Mouse (Mus musculus): ENCODE data around the gene Olfr11. TPM values are rescaled to one million over a fixed set of nuclear protein-coding genes. Genes with fewer than 3 reads are reported as not detected.

Gene Olfr11
- not detected for total RNA-seq (2021)
- not detected in 2 replicates for polyA plus RNA-seq (2012; rRNA removed)
- long read RNA-seq, result 0 reads

GRCm38 (mm10) chr13:21642418-21642817 is at the start of gene Olfr11:
Olfr11 (minus strand) TSS chr13:21642518.
- no peak for DNase-seq
- Histone ChIP-seq H3K79me2 (replicated peaks; ENCODE audit: control insufficient read depth, insufficient read depth, low read length) (no peaks in the 10 kb centered on the region), H3K36me3 (ENCODE audit: control insufficient read depth, insufficient read depth, low read length) (no peaks in the 10 kb centered on the region), H3K27me3 (ENCODE audit: control insufficient read depth, insufficient read depth, low read length) (no peaks in the 10 kb centered on the region), H3K4me3 (no peak within 1 kb of the TSS), H3K9ac (ENCODE audit: low read depth, low read length) (no peak within 1 kb of the TSS), H3K27ac (no peak within 1 kb of the TSS), H3K4me1 (ENCODE audit: control insufficient read depth, insufficient read depth, low read length) (no peaks in the 10 kb centered on the region)
- intact Hi-C loops (cut with DNase I), result no loop called here
- TF ChIP-seq CTCF (IDR thresholded peaks at IDR 0.05) (no peak), EP300 (IDR thresholded peaks at IDR 0.05; ENCODE audit: insufficient read depth, low read depth, low read length) (no peak)
- WGBS, result 72% methylated on average over 2 of the region's 2 CpGs

- Histone ChIP-seq H3K4me1 (ENCODE audit: control insufficient read depth, insufficient read depth, low read length) (no peaks in the 10 kb centered on the region), H3K79me2 (replicated peaks; ENCODE audit: control insufficient read depth, insufficient read depth, low read length) (no peaks in the 10 kb centered on the region), H3K4me3 (no peak within 1 kb of the TSS), H3K9ac (ENCODE audit: low read depth, low read length) (no peak within 1 kb of the TSS), H3K36me3 (ENCODE audit: control insufficient read depth, insufficient read depth, low read length) (no peaks in the 10 kb centered on the region), H3K27ac (no peak within 1 kb of the TSS), H3K27me3 (ENCODE audit: control insufficient read depth, insufficient read depth, low read length) (no peaks in the 10 kb centered on the region)
- no peak for TF ChIP-seq CTCF (IDR thresholded peaks at IDR 0.05)
- no peak for TF ChIP-seq POLR2A (IDR thresholded peaks at IDR 0.05; ENCODE audit: insufficient read depth, low read depth, low read length)
- TF ChIP-seq EP300 (IDR thresholded peaks at IDR 0.05; ENCODE audit: insufficient read depth, low read depth, low read length), result no peak
- DNase-seq, result no peak
- intact Hi-C loops (cut with DNase I), result no loop called here
- 81% methylated on average over 2 of the region's 2 CpGs for WGBS
These were observed 35.0 kb upstream of the Olfr11 start, which contains the start of gene Olfr1360 for GRCm38 (mm10) chr13:21677305-21677704. Olfr1360 (minus strand) TSS chr13:21677405.

GRCm38 (mm10) chr13:21663286-21663685 is 21.0 kb upstream of the Olfr11 start, which contains the start of gene Olfr1361:
Olfr1361 (minus strand) TSS chr13:21663386.
- 75% methylated on average over 2 of the region's 2 CpGs for WGBS
- TF ChIP-seq EP300 (IDR thresholded peaks at IDR 0.05; ENCODE audit: insufficient read depth, low read depth, low read length) (no peak), POLR2A (IDR thresholded peaks at IDR 0.05; ENCODE audit: insufficient read depth, low read depth, low read length) (no peak), CTCF (IDR thresholded peaks at IDR 0.05) (no peak)
- no peaks in the 10 kb centered on the region for H3K36me3 ChIP-seq (ENCODE audit: control insufficient read depth, insufficient read depth, low read length)
- H3K27ac ChIP-seq, result no peak within 1 kb of the TSS
- no peak for DNase-seq
- intact Hi-C loops (cut with DNase I), result no loop called here
- no peak within 1 kb of the TSS for H3K4me3 ChIP-seq
- H3K79me2 ChIP-seq (replicated peaks; ENCODE audit: control insufficient read depth, insufficient read depth, low read length), result no peaks in the 10 kb centered on the region
- H3K4me1 ChIP-seq (ENCODE audit: control insufficient read depth, insufficient read depth, low read length), result no peaks in the 10 kb centered on the region
- no peaks in the 10 kb centered on the region for H3K27me3 ChIP-seq (ENCODE audit: control insufficient read depth, insufficient read depth, low read length)
- no peak within 1 kb of the TSS for H3K9ac ChIP-seq (ENCODE audit: low read depth, low read length)

GRCm38 (mm10) chr13:21613922-21614321 is 28.4 kb downstream of the Olfr11 start, which contains the start of gene Olfr1362:
Olfr1362 (minus strand) TSS chr13:21614022.
- no peak for TF ChIP-seq CTCF (IDR thresholded peaks at IDR 0.05)
- no peak for TF ChIP-seq POLR2A (IDR thresholded peaks at IDR 0.05; ENCODE audit: insufficient read depth, low read depth, low read length)
- TF ChIP-seq EP300 (IDR thresholded peaks at IDR 0.05; ENCODE audit: insufficient read depth, low read depth, low read length), result no peak
- Histone ChIP-seq H3K36me3 (ENCODE audit: control insufficient read depth, insufficient read depth, low read length) (no peaks in the 10 kb centered on the region), H3K79me2 (replicated peaks; ENCODE audit: control insufficient read depth, insufficient read depth, low read length) (no peaks in the 10 kb centered on the region), H3K4me3 (no peak within 1 kb of the TSS), H3K27ac (no peak within 1 kb of the TSS), H3K9ac (ENCODE audit: low read depth, low read length) (no peak within 1 kb of the TSS), H3K27me3 (ENCODE audit: control insufficient read depth, insufficient read depth, low read length) (no peaks in the 10 kb centered on the region), H3K4me1 (ENCODE audit: control insufficient read depth, insufficient read depth, low read length) (no peaks in the 10 kb centered on the region)
- no peak for DNase-seq
- intact Hi-C loops (cut with DNase I), result no loop called here

GRCm38 (mm10) chr13:21591618-21592017 is 50.7 kb downstream of the Olfr11 start:
- Histone ChIP-seq H3K27ac (no peak overlapping the region), H3K79me2 (replicated peaks; ENCODE audit: control insufficient read depth, insufficient read depth, low read length) (no peaks in the 10 kb centered on the region), H3K27me3 (ENCODE audit: control insufficient read depth, insufficient read depth, low read length) (no peaks in the 10 kb centered on the region), H3K4me1 (ENCODE audit: control insufficient read depth, insufficient read depth, low read length) (no peaks in the 10 kb centered on the region), H3K36me3 (ENCODE audit: control insufficient read depth, insufficient read depth, low read length) (no peaks in the 10 kb centered on the region), H3K4me3 (no peak overlapping the region), H3K9ac (ENCODE audit: low read depth, low read length) (no peak overlapping the region)
- no peak for DNase-seq
- TF ChIP-seq POLR2A (IDR thresholded peaks at IDR 0.05; ENCODE audit: insufficient read depth, low read depth, low read length), result no peak
- TF ChIP-seq EP300 (IDR thresholded peaks at IDR 0.05; ENCODE audit: insufficient read depth, low read depth, low read length), result no peak
- no peak for TF ChIP-seq CTCF (IDR thresholded peaks at IDR 0.05)
- WGBS, result 45% methylated on average over 2 of the region's 2 CpGs
- intact Hi-C loops (cut with DNase I), result no loop called here

Other genes with a start within 250 kb of the Olfr11 start
Only the 30 nearest of the 34 such genes appear.
- 10 to 100 TPM; 21.8 TPM for gene Zscan26, start 188.8 kb downstream of the Olfr11 start, total RNA-seq (2021)
- 14.8 and 25.6 TPM in 2 replicates for gene Zscan26, start 188.8 kb downstream of the Olfr11 start, polyA plus RNA-seq (2012; rRNA removed)
- under 1 TPM; 0.34 to 0.99 TPM for gene Nkapl, start 174.0 kb downstream of the Olfr11 start, total RNA-seq (2021)
- 0.18 TPM in 1 of 2 replicates, not detected in the other for gene Nkapl, start 174.0 kb downstream of the Olfr11 start, polyA plus RNA-seq (2012; rRNA removed)
- gene Zkscan4, start 163.6 kb downstream of the Olfr11 start, total RNA-seq (2021), result 1 to 10 TPM in 1 of 2 experiments, under 1 TPM in 1; 0.77 to 1.1 TPM
- 0.47 and 0.94 TPM in 2 replicates for gene Zkscan4, start 163.6 kb downstream of the Olfr11 start, polyA plus RNA-seq (2012; rRNA removed)
- gene Gm10065, start 163.1 kb downstream of the Olfr11 start, total RNA-seq (2021), result not detected
- not detected in 2 replicates for gene Gm10065, start 163.1 kb downstream of the Olfr11 start, polyA plus RNA-seq (2012; rRNA removed)
- 10 to 100 TPM; 25.4 to 27.3 TPM for gene AK157302, start 147.3 kb downstream of the Olfr11 start, total RNA-seq (2021)
- gene AK157302, start 147.3 kb downstream of the Olfr11 start, polyA plus RNA-seq (2012; rRNA removed), result 0.82 and 2.0 TPM in 2 replicates
- 100 to 1,000 TPM; 241 to 252 TPM for gene Gm11273, start 141.1 kb downstream of the Olfr11 start, total RNA-seq (2021)
- 65.2 and 74.9 TPM in 2 replicates for gene Gm11273, start 141.1 kb downstream of the Olfr11 start, polyA plus RNA-seq (2012; rRNA removed)
- gene Zkscan8, start 111.4 kb downstream of the Olfr11 start, total RNA-seq (2021), result 10 to 100 TPM in 1 of 2 experiments, 1 to 10 TPM in 1; 9.1 to 12.3 TPM
- 2.8 and 6.3 TPM in 2 replicates for gene Zkscan8, start 111.4 kb downstream of the Olfr11 start, polyA plus RNA-seq (2012; rRNA removed)
- gene Olfr1366, start 99.7 kb downstream of the Olfr11 start, total RNA-seq (2021), result not detected
- gene Olfr1366, start 99.7 kb downstream of the Olfr11 start, polyA plus RNA-seq (2012; rRNA removed), result not detected in 2 replicates
- gene Olfr1535, start 82.6 kb downstream of the Olfr11 start, total RNA-seq (2021), result not detected
- not detected in 2 replicates for gene Olfr1535, start 82.6 kb downstream of the Olfr11 start, polyA plus RNA-seq (2012; rRNA removed)
- gene Olfr1364, start 60.8 kb downstream of the Olfr11 start, total RNA-seq (2021), result not detected
- gene Olfr1364, start 60.8 kb downstream of the Olfr11 start, polyA plus RNA-seq (2012; rRNA removed), result not detected in 2 replicates
- gene Olfr1362, start 28.5 kb downstream of the Olfr11 start, total RNA-seq (2021), result not detected
- not detected in 2 replicates for gene Olfr1362, start 28.5 kb downstream of the Olfr11 start, polyA plus RNA-seq (2012; rRNA removed)
- gene Olfr1361, start 20.9 kb upstream of the Olfr11 start, total RNA-seq (2021), result not detected
- gene Olfr1361, start 20.9 kb upstream of the Olfr11 start, polyA plus RNA-seq (2012; rRNA removed), result not detected in 2 replicates
- not detected for gene Olfr1360, start 34.9 kb upstream of the Olfr11 start, total RNA-seq (2021)
- gene Olfr1360, start 34.9 kb upstream of the Olfr11 start, polyA plus RNA-seq (2012; rRNA removed), result not detected in 2 replicates
- not detected for gene Olfr1359, start 55.6 kb upstream of the Olfr11 start, total RNA-seq (2021)
- not detected in 2 replicates for gene Olfr1359, start 55.6 kb upstream of the Olfr11 start, polyA plus RNA-seq (2012; rRNA removed)
- gene Hist1h2bl, start 73.6 kb upstream of the Olfr11 start, total RNA-seq (2021), result 10 to 100 TPM; 10.5 to 12.9 TPM
- gene Hist1h2bl, start 73.6 kb upstream of the Olfr11 start, polyA plus RNA-seq (2012; rRNA removed), result not detected in 2 replicates
- gene Hist1h2ai, start 73.9 kb upstream of the Olfr11 start, total RNA-seq (2021), result 1 to 10 TPM; 3.5 to 9.1 TPM
- gene Hist1h2ai, start 73.9 kb upstream of the Olfr11 start, polyA plus RNA-seq (2012; rRNA removed), result 1.6 TPM in 1 of 2 replicates, not detected in the other
- gene Hist1h3h, start 75.1 kb upstream of the Olfr11 start, total RNA-seq (2021), result 1 to 10 TPM; 5.5 to 9.1 TPM
- not detected in 2 replicates for gene Hist1h3h, start 75.1 kb upstream of the Olfr11 start, polyA plus RNA-seq (2012; rRNA removed)
- gene Hist1h2bm, start 79.5 kb upstream of the Olfr11 start, total RNA-seq (2021), result 1 to 10 TPM in 1 of 2 experiments, under 1 TPM in 1; 0.78 to 2.8 TPM
- 0.27 TPM in 1 of 2 replicates, not detected in the other for gene Hist1h2bm, start 79.5 kb upstream of the Olfr11 start, polyA plus RNA-seq (2012; rRNA removed)
- gene Hist1h4j, start 92.5 kb upstream of the Olfr11 start, total RNA-seq (2021), result 1 to 10 TPM; 1.8 to 3.2 TPM
- gene Hist1h4j, start 92.5 kb upstream of the Olfr11 start, polyA plus RNA-seq (2012; rRNA removed), result 0.73 TPM in 1 of 2 replicates, not detected in the other
- gene Hist1h4k, start 108.0 kb upstream of the Olfr11 start, total RNA-seq (2021), result 10 to 100 TPM; 24.6 to 31.5 TPM
- 4.9 TPM in 1 of 2 replicates, not detected in the other for gene Hist1h4k, start 108.0 kb upstream of the Olfr11 start, polyA plus RNA-seq (2012; rRNA removed)
- 1 to 10 TPM; 1.3 to 4.2 TPM for gene Hist1h2ak, start 111.3 kb upstream of the Olfr11 start, total RNA-seq (2021)
- 0.62 TPM in 1 of 2 replicates, not detected in the other for gene Hist1h2ak, start 111.3 kb upstream of the Olfr11 start, polyA plus RNA-seq (2012; rRNA removed)
- 1 to 10 TPM; 2.6 to 6.9 TPM for gene Hist1h2bn, start 111.6 kb upstream of the Olfr11 start, total RNA-seq (2021)
- gene Hist1h2bn, start 111.6 kb upstream of the Olfr11 start, polyA plus RNA-seq (2012; rRNA removed), result 1.6 and 1.9 TPM in 2 replicates
- gene Hist1h1b, start 138.1 kb upstream of the Olfr11 start, total RNA-seq (2021), result 1 to 10 TPM; 2.3 to 2.5 TPM
- not detected in 2 replicates for gene Hist1h1b, start 138.1 kb upstream of the Olfr11 start, polyA plus RNA-seq (2012; rRNA removed)
- 10 to 100 TPM in 1 of 2 experiments, 1 to 10 TPM in 1; 9.1 to 13.1 TPM for gene Hist1h3i, start 140.9 kb upstream of the Olfr11 start, total RNA-seq (2021)
- gene Hist1h3i, start 140.9 kb upstream of the Olfr11 start, polyA plus RNA-seq (2012; rRNA removed), result 1.1 and 1.7 TPM in 2 replicates
- not detected for gene Hist1h2an, start 144.7 kb upstream of the Olfr11 start, total RNA-seq (2021)
- not detected in 2 replicates for gene Hist1h2an, start 144.7 kb upstream of the Olfr11 start, polyA plus RNA-seq (2012; rRNA removed)
- gene Hist1h2bp, start 144.9 kb upstream of the Olfr11 start, total RNA-seq (2021), result 1 to 10 TPM; 1.9 to 2.3 TPM
- not detected in 2 replicates for gene Hist1h2bp, start 144.9 kb upstream of the Olfr11 start, polyA plus RNA-seq (2012; rRNA removed)
- gene Hist1h2bq, start 167.7 kb upstream of the Olfr11 start, total RNA-seq (2021), result 10 to 100 TPM; 24.4 to 26.4 TPM
- 3.5 and 12.7 TPM in 2 replicates for gene Hist1h2bq, start 167.7 kb upstream of the Olfr11 start, polyA plus RNA-seq (2012; rRNA removed)
- gene Hist1h2ao, start 167.9 kb upstream of the Olfr11 start, total RNA-seq (2021), result 1 to 10 TPM in 1 of 2 experiments, not detected in 1; 7.1 TPM
- gene Hist1h2ao, start 167.9 kb upstream of the Olfr11 start, polyA plus RNA-seq (2012; rRNA removed), result not detected in 2 replicates
- gene Hist1h4m, start 169.2 kb upstream of the Olfr11 start, total RNA-seq (2021), result 10 to 100 TPM; 42.6 to 56.8 TPM
- gene Hist1h4m, start 169.2 kb upstream of the Olfr11 start, polyA plus RNA-seq (2012; rRNA removed), result 1.6 TPM in 1 of 2 replicates, not detected in the other
- 1 to 10 TPM; 3.7 to 4.9 TPM for gene Hist1h4n, start 189.7 kb upstream of the Olfr11 start, total RNA-seq (2021)
- 1.7 and 4.4 TPM in 2 replicates for gene Hist1h4n, start 189.7 kb upstream of the Olfr11 start, polyA plus RNA-seq (2012; rRNA removed)

Measured in heart, adult 2 months (tissue).